Mouse (Mus musculus): ENCODE measurements around the gene Cphx2.
"Not testable (repeated sequence)": the region's sequence is repeated elsewhere in the genome, so short reads cannot be mapped to it uniquely, and the experiment has no call there.

GRCm38 (mm10) chr14:26066574-26067324, 14.6 kb upstream of the Cphx2 start:
- not testable (repeated sequence) for TF ChIP-seq POLR2A (IDR thresholded peaks at IDR 0.05; ENCODE audit: insufficient read length, low read depth); POLR2AphosphoS2 (IDR thresholded peaks at IDR 0.05; ENCODE audit: insufficient read length, low read depth); SRF (IDR thresholded peaks at IDR 0.05; ENCODE audit: control insufficient read depth, insufficient read length, low read depth); CEBPB (IDR thresholded peaks at IDR 0.05; ENCODE audit: insufficient read depth, poor library complexity, severe bottlenecking); TCF12 (IDR thresholded peaks at IDR 0.05; ENCODE audit: insufficient read depth, poor library complexity, severe bottlenecking); MYOD1 (IDR thresholded peaks at IDR 0.05; ENCODE audit: control insufficient read depth in 1 of 3, insufficient read length in 2 of 3, low read depth in 2 of 3); E2F4 (IDR thresholded peaks at IDR 0.05; ENCODE audit: insufficient read depth); MYOG (IDR thresholded peaks at IDR 0.05; ENCODE audit: control insufficient read depth in 1 of 3, insufficient read depth in 1 of 3, insufficient read length in 2 of 3, low read depth in 2 of 3); USF1 (IDR thresholded peaks at IDR 0.05; ENCODE audit: low read depth); REST (IDR thresholded peaks at IDR 0.05; ENCODE audit: insufficient read depth, insufficient read length); TCF3 (IDR thresholded peaks at IDR 0.05; ENCODE audit: insufficient read length, low read depth)
